12 mouse cellular contexts compared by ENCODE assay signal in genomic region chr10:31256934-31257333, GRCm38 (mm10).
"Had no signal": no experiment of that assay in that cellular context is flagged by ENCODE, and none has a peak within 500 bp of the region (broad histone marks: within the 10 kb centered on the region; RNA-seq: fewer than 3 reads in every experiment).

No protein-coding gene starts in this region.

- H3K27ac ChIP-seq: left cerebral cortex, adult 2 months; limb, embryonic 10.5 days; liver, embryonic 15.5 days; midbrain, embryonic 13.5 days had no signal

- DNase-seq: kidney, postnatal 14 days; lung, adult 2 months; lung, postnatal 36 days; right cerebral cortex, postnatal 4 days; spleen, adult 18-20 months; thymus, postnatal 36 days had no signal

- H3K36me3 ChIP-seq: limb, embryonic 10.5 days; liver, embryonic 15.5 days; midbrain, embryonic 13.5 days had no signal

- H3K4me1 ChIP-seq: limb, embryonic 10.5 days; liver, embryonic 15.5 days; midbrain, embryonic 13.5 days had no signal

- H3K9ac ChIP-seq: liver, embryonic 15.5 days; midbrain, embryonic 13.5 days had no signal

- H3K27me3 ChIP-seq: liver, embryonic 15.5 days; midbrain, embryonic 13.5 days had no signal

- H3K9me3 ChIP-seq: limb, embryonic 10.5 days; liver, embryonic 15.5 days; midbrain, embryonic 13.5 days had no signal

- ATAC-seq: lung, postnatal 0 days; midbrain, embryonic 13.5 days had no signal

- H3K4me2 ChIP-seq: liver, embryonic 11.5 days; liver, embryonic 15.5 days; midbrain, embryonic 13.5 days had no signal

- H3K4me3 ChIP-seq: left cerebral cortex, adult 2 months; limb, embryonic 10.5 days; liver, embryonic 15.5 days; midbrain, embryonic 13.5 days had no signal
